In genomic region chr11:61855539-61855938, GRCm38 (mm10) we compare ENCODE assay signal across 8 mouse cellular contexts. TPM values are rescaled to one million over a fixed set of nuclear protein-coding genes. Genes with fewer than 3 reads are reported as not detected.
DNase-seq lines count a peak whose midpoint lies in the region; ATAC-seq lines count a peak whose summit lies in the region.

No protein-coding gene starts in this region.

- DNase-seq in thymus, postnatal 25 days, result peak; percentile 11
- DNase-seq in thymus, postnatal 36 days, result no peak
- no peak for DNase-seq in liver, embryonic 13.5 days
- DNase-seq in embryo, embryonic 10.5 days (ENCODE audit: low spot score), result no peak
- DNase-seq in urinary bladder, postnatal 14 days (ENCODE audit: low spot score), result no peak

- no peak for ATAC-seq in erythroblast, adult 5-6 weeks (replicated peaks; ENCODE audit: low FRiP score, poor library complexity, severe bottlenecking)
- no peak for ATAC-seq in liver, embryonic 13.5 days (ENCODE audit: low read depth)
- ATAC-seq in erythroid progenitor cell, adult 5-6 weeks (replicated peaks; ENCODE audit: low FRiP score, poor library complexity, severe bottlenecking), result no peak

- H3K4me1 ChIP-seq in erythroblast, embryonic 14.5 days (ENCODE audit: control insufficient read depth), result peaks cover 19% of the 10 kb centered on the region
- H3K4me1 ChIP-seq in liver, embryonic 13.5 days (replicated peaks), result peaks cover 17% of the 10 kb centered on the region

- H3K4me2 ChIP-seq in liver, embryonic 13.5 days, result peak overlapping the region; percentile 99

- H3K9ac ChIP-seq in liver, embryonic 13.5 days, result peak overlapping the region; percentile 92

- H3K36me3 ChIP-seq in erythroblast, embryonic 14.5 days (ENCODE audit: control insufficient read depth), result no peaks in the 10 kb centered on the region
- H3K36me3 ChIP-seq in liver, embryonic 13.5 days, result no peaks in the 10 kb centered on the region

- H3K4me3 ChIP-seq in erythroblast, embryonic 14.5 days (replicated peaks), result peak overlapping the region; percentile 75
- H3K4me3 ChIP-seq in liver, embryonic 13.5 days (replicated peaks), result peak overlapping the region; percentile 89

- H3K27ac ChIP-seq in liver, embryonic 13.5 days, result no peak overlapping the region

- 38% methylated on average over 6 of the region's 6 CpGs for WGBS in liver, embryonic 13.5 days (ENCODE audit: insufficient replicate concordance)

- peaks cover 30% of the 10 kb centered on the region for H3K27me3 ChIP-seq in erythroblast, embryonic 14.5 days (ENCODE audit: control insufficient read depth)
- H3K27me3 ChIP-seq in liver, embryonic 13.5 days, result no peaks in the 10 kb centered on the region

- H3K9me3 ChIP-seq in erythroblast, embryonic 14.5 days (ENCODE audit: control insufficient read depth, low read length), result no peaks in the 10 kb centered on the region
- H3K9me3 ChIP-seq in liver, embryonic 13.5 days (replicated peaks), result no peaks in the 10 kb centered on the region

RNA-seq across cellular contexts. Expression of gene Ulk2, which starts 0.7 kb away (rescaled TPM):
- 0.05 and 0.07 TPM in 2 replicates for polyA plus RNA-seq in erythroblast, embryonic 14.5 days (2012)
- total RNA-seq in erythroblast, adult 5-6 weeks (2015; ENCODE audit: low replicate concordance), result 8.5 and 11.3 TPM in 2 replicates
- 6.0 and 7.5 TPM in 2 replicates for total RNA-seq in erythroblast, adult 5-6 weeks (2017; ENCODE audit: low replicate concordance)
- 2.3 and 2.5 TPM in 2 replicates for polyA plus RNA-seq in liver, embryonic 13.5 days (2015; fragmentation: Nextera tagmentation; extraction: Ambion mirVana)
- 5.4 and 10.5 TPM in 2 replicates for total RNA-seq in erythroid progenitor cell, adult 5-6 weeks (2015; ENCODE audit: low replicate concordance)
- total RNA-seq in erythroid progenitor cell, adult 5-6 weeks (2017; ENCODE audit: low replicate concordance), result 8.2 and 9.2 TPM in 2 replicates
